Mouse (Mus musculus): Measurements from ENCODE around the gene Olfr153. TPM values are rescaled to one million over a fixed set of nuclear protein-coding genes. Genes with fewer than 3 reads are reported as not detected.

Olfr153 gene
- polyA plus RNA-seq (2012; ENCODE audit: low replicate concordance), result not detected in 2 replicates

DNA sequence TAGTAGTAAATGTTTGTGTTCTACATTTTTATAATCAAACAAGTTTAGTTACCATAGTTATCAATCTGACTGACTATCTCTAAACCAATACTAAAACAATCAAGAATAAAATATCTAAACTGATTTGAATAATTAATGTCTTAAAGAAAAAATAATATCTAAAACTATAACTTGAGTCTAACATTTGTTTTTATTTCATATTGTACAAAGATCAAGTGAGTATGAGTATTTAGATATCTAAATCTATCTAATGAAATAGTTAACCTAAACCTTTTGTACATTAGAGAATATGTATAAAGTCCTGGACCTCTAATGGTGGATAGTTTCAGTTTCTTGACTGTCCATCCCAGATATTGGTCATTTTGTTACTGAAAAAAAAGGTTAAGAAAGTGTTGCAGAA lies at the start of gene Olfr153:
Olfr153 (plus strand) TSS at position 301 of the 400 bp plus-strand sequence.

GRCm38 (mm10) chr2:87496993-87497392 lies 34.6 kb upstream of the Olfr153 start, which contains the start of gene Pramel7:
TSS of gene Pramel7 (minus strand) at chr2:87497093.

GRCm38 (mm10) chr2:87506265-87506664 lies 25.3 kb upstream of the Olfr153 start, which contains the start of gene Pramel6:
TSS of gene Pramel6 (plus strand) at chr2:87506565.

GRCm38 (mm10) chr2:87545442-87545841 lies 13.8 kb downstream of the Olfr153 start, which contains the start of gene Olfr1128:
TSS of gene Olfr1128 (minus strand) at chr2:87545542.

GRCm38 (mm10) chr2:87573602-87574001 lies 42.0 kb downstream of the Olfr153 start, which contains the start of gene Olfr1129:
TSS of gene Olfr1129 (plus strand) at chr2:87573902.

Other genes starting within 250 kb of the Olfr153 start
- not detected in 2 replicates for gene Olfr1118, start 224.2 kb upstream of the Olfr153 start, polyA plus RNA-seq (2012; ENCODE audit: low replicate concordance)
- not detected in 2 replicates for gene Olfr1120, start 177.0 kb upstream of the Olfr153 start, polyA plus RNA-seq (2012; ENCODE audit: low replicate concordance)
- not detected in 2 replicates for gene Olfr1121, start 161.9 kb upstream of the Olfr153 start, polyA plus RNA-seq (2012; ENCODE audit: low replicate concordance)
- gene Olfr1122, start 145.9 kb upstream of the Olfr153 start, polyA plus RNA-seq (2012; ENCODE audit: low replicate concordance), result 0.23 TPM in 1 of 2 replicates, not detected in the other
- gene Olfr1123, start 115.2 kb upstream of the Olfr153 start, polyA plus RNA-seq (2012; ENCODE audit: low replicate concordance), result not detected in 2 replicates
- not detected in 2 replicates for gene Olfr1124, start 101.5 kb upstream of the Olfr153 start, polyA plus RNA-seq (2012; ENCODE audit: low replicate concordance)
- gene Olfr1126, start 77.8 kb upstream of the Olfr153 start, polyA plus RNA-seq (2012; ENCODE audit: low replicate concordance), result not detected in 2 replicates
- gene Pramel7, start 34.7 kb upstream of the Olfr153 start, polyA plus RNA-seq (2012; ENCODE audit: low replicate concordance), result not detected in 2 replicates
- not detected in 2 replicates for gene Pramel6, start 25.2 kb upstream of the Olfr153 start, polyA plus RNA-seq (2012; ENCODE audit: low replicate concordance)
- not detected in 2 replicates for gene Olfr1128, start 13.7 kb downstream of the Olfr153 start, polyA plus RNA-seq (2012; ENCODE audit: low replicate concordance)
- gene Olfr1129, start 42.1 kb downstream of the Olfr153 start, polyA plus RNA-seq (2012; ENCODE audit: low replicate concordance), result not detected in 2 replicates
- gene Olfr1130, start 74.4 kb downstream of the Olfr153 start, polyA plus RNA-seq (2012; ENCODE audit: low replicate concordance), result not detected in 2 replicates
- not detected in 2 replicates for gene Olfr1131, start 95.3 kb downstream of the Olfr153 start, polyA plus RNA-seq (2012; ENCODE audit: low replicate concordance)
- gene Olfr1132, start 105.7 kb downstream of the Olfr153 start, polyA plus RNA-seq (2012; ENCODE audit: low replicate concordance), result not detected in 2 replicates
- not detected in 2 replicates for gene Olfr1133, start 115.6 kb downstream of the Olfr153 start, polyA plus RNA-seq (2012; ENCODE audit: low replicate concordance)
- not detected in 2 replicates for gene Olfr1134, start 126.7 kb downstream of the Olfr153 start, polyA plus RNA-seq (2012; ENCODE audit: low replicate concordance)
- gene Olfr1135, start 141.9 kb downstream of the Olfr153 start, polyA plus RNA-seq (2012; ENCODE audit: low replicate concordance), result not detected in 2 replicates
- gene Olfr1136, start 162.2 kb downstream of the Olfr153 start, polyA plus RNA-seq (2012; ENCODE audit: low replicate concordance), result not detected in 2 replicates
- gene Olfr1137, start 181.4 kb downstream of the Olfr153 start, polyA plus RNA-seq (2012; ENCODE audit: low replicate concordance), result not detected in 2 replicates
- gene Olfr1138, start 208.2 kb downstream of the Olfr153 start, polyA plus RNA-seq (2012; ENCODE audit: low replicate concordance), result not detected in 2 replicates
- gene Olfr1140, start 212.0 kb downstream of the Olfr153 start, polyA plus RNA-seq (2012; ENCODE audit: low replicate concordance), result not detected in 2 replicates
- not detected in 2 replicates for gene Olfr1141, start 222.2 kb downstream of the Olfr153 start, polyA plus RNA-seq (2012; ENCODE audit: low replicate concordance)
- gene Olfr152, start 247.7 kb downstream of the Olfr153 start, polyA plus RNA-seq (2012; ENCODE audit: low replicate concordance), result not detected in 2 replicates